Mouse (Mus musculus) lung, postnatal 4 days (tissue): Measurements from ENCODE around the gene Mok.
"Not testable (repeated sequence)": the region's sequence is repeated elsewhere in the genome, so short reads cannot be mapped to it uniquely, and the experiment has no call there.

Experiments
- DNase-seq, 2 experiments: peaks; one replicate each; pipeline ENCODE4 v3.0.0; 2021

The Mok gene

GRCm38 (mm10) chr12:110840348-110841198, at the start of gene Mok:
Mok (minus strand) TSS chr12:110840939.
- DNase-seq: peak; percentile 95 to 98

GRCm38 (mm10) chr12:110889036-110890020, 48.6 kb upstream of the Mok start, which contains the start of the genes Cinp and Tecpr2:
Cinp (minus strand) TSS chr12:110889145.
Tecpr2 (plus strand) TSS chr12:110889264.
- peak; percentile 96 to 98 for DNase-seq

- no peak for DNase-seq
These were observed 47.9 kb upstream of the Mok start for GRCm38 (mm10) chr12:110888606-110889005.

- DNase-seq: no peak
These were observed 47.4 kb upstream of the Mok start for GRCm38 (mm10) chr12:110888106-110888505.

GRCm38 (mm10) chr12:110885251-110885650, 44.5 kb upstream of the Mok start:
- no peak for DNase-seq

- DNase-seq: no peak
These were observed 41.6 kb upstream of the Mok start for GRCm38 (mm10) chr12:110882291-110882690.

- no peak for DNase-seq
These were observed 34.6 kb upstream of the Mok start for GRCm38 (mm10) chr12:110875351-110875750.

- no peak for DNase-seq
These were observed 30.5 kb upstream of the Mok start for GRCm38 (mm10) chr12:110871247-110871646.

GRCm38 (mm10) chr12:110870107-110870506, 29.4 kb upstream of the Mok start:
- DNase-seq: no peak

GRCm38 (mm10) chr12:110865989-110866388, 25.2 kb upstream of the Mok start:
- no peak for DNase-seq

- no peak for DNase-seq
These were observed 24.8 kb upstream of the Mok start for GRCm38 (mm10) chr12:110865571-110865970.

GRCm38 (mm10) chr12:110864008-110864407, 23.3 kb upstream of the Mok start:
- no peak for DNase-seq

GRCm38 (mm10) chr12:110861256-110861655, 20.5 kb upstream of the Mok start:
- DNase-seq: no peak

- no peak for DNase-seq
These were observed 19.6 kb upstream of the Mok start for GRCm38 (mm10) chr12:110860293-110860692.

- not testable (repeated sequence) for DNase-seq
These were observed 17.9 kb upstream of the Mok start for GRCm38 (mm10) chr12:110858681-110859080.

- DNase-seq: peak; percentile 43 to 65
These were observed 16.5 kb upstream of the Mok start for GRCm38 (mm10) chr12:110857196-110857595.

GRCm38 (mm10) chr12:110854786-110855737, 14.3 kb upstream of the Mok start:
- DNase-seq: peak in 1 of 2 experiments; percentile 19

GRCm38 (mm10) chr12:110851923-110852322, 11.2 kb upstream of the Mok start:
- DNase-seq: no peak

GRCm38 (mm10) chr12:110851414-110851813, 10.7 kb upstream of the Mok start:
- DNase-seq: no peak

- DNase-seq: no peak
These were observed 10.2 kb upstream of the Mok start for GRCm38 (mm10) chr12:110850929-110851256.

GRCm38 (mm10) chr12:110850010-110850928, 9.5 kb upstream of the Mok start, which contains the start of gene Zfp839:
Zfp839 (plus strand) TSS chr12:110850253.
- DNase-seq: peak; percentile 88
